Mouse (Mus musculus): ENCODE data around the gene Slco3a1. TPM values are rescaled to one million over a fixed set of nuclear protein-coding genes. Genes with fewer than 3 reads are reported as not detected.

Gene Slco3a1
- polyA plus RNA-seq, 1 experiment: 66.6 TPM

DNA sequence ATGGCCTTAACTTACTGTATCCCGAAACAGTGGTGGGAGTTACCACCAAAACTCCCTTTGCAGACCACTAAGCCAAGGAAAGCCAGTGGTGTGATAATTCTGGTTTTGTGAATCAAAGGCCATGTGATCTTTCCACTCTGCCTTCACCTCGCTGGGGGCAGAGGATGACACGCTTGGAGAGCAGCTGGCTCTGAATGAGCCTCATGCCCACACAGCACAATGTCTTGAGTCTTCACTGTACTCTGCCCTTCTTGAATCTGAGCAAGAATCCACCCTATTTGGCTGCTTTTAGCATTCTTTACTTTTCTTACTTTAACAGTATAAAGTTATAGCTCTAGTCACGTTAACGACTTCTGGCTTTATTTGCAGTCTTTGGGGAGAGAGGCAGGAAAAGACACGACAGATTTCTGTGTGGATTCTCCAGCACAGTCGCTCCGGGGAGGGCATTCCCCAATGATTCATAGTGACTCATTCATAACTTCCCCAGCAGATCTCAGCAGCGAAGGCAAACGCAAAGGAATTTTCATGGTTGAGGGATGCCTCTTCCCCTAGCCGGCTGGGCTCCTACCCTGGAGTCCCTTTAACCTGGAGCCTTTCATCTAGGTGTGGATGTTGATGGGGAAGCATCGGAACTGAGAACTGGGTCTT lies 178.1 kb downstream of the Slco3a1 start:
- no peaks in the 10 kb centered on the region for H3K27me3 ChIP-seq (ENCODE audit: control insufficient read depth, insufficient read depth, low read length)
- DNase-seq: peak; percentile 47 to 69
- 23% methylated on average over 12 of the region's 12 CpGs for WGBS
- no peak overlapping the region for H3K4me3 ChIP-seq (replicated peaks; ENCODE audit: insufficient read depth, low read depth, low read length)
- H3K27ac ChIP-seq (ENCODE audit: insufficient read depth, low read length): no peak overlapping the region
- TF ChIP-seq POLR2A (IDR thresholded peaks at IDR 0.05; ENCODE audit: borderline replicate concordance, insufficient read depth, low read length) (no peak), CTCF (IDR thresholded peaks at IDR 0.05; ENCODE audit: borderline replicate concordance, insufficient read depth, low read depth, low read length) (no peak)
- H3K4me1 ChIP-seq (ENCODE audit: control insufficient read depth, insufficient read depth, low read length): peaks cover 40% of the 10 kb centered on the region

DNA sequence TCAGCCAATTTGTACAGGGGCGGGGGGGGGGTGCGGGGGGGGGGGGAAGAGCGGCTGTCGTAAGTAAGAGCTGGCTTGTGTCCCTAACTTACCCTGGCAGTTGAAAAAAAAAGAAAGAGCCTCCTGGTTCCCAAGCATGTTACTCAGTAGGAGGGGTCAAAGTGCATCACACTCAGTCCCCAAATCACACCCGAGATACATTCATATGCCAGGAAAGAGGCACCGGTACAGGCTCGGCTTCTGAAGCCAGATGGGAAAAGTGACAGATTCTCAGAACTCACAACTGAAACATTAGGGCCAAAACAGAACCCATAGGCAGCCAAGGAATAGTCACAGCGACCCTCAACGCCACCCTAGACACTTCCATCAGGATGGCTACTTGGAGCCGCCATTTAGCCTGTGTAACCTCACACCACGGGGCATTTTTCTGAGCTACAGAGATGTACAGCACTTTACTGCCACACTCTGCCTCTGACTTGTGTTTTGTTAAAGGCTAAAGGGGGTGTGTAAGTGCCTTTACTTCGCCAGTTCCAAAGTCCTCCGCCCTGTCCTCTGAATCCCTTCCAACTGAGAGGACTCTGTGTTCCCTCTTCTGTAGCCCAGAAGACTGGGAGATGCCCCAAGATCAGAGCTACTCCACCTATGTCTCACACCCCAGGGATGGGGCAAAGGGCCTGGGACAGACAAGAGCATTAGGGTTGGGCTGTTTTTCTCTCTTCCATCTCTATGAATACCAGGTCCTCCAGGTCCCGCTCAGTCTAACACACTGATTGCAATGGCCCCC lies 179.2 kb downstream of the Slco3a1 start:
- no peak for DNase-seq
- Histone ChIP-seq H3K27ac (ENCODE audit: insufficient read depth, low read length) (no peak overlapping the region), H3K4me1 (ENCODE audit: control insufficient read depth, insufficient read depth, low read length) (peaks cover 35% of the 10 kb centered on the region), H3K27me3 (ENCODE audit: control insufficient read depth, insufficient read depth, low read length) (no peaks in the 10 kb centered on the region), H3K4me3 (replicated peaks; ENCODE audit: insufficient read depth, low read depth, low read length) (no peak overlapping the region)
- WGBS: 58% methylated on average over 12 of the region's 14 CpGs
- TF ChIP-seq CTCF (IDR thresholded peaks at IDR 0.05; ENCODE audit: borderline replicate concordance, insufficient read depth, low read depth, low read length): no peak
- no peak for TF ChIP-seq POLR2A (IDR thresholded peaks at IDR 0.05; ENCODE audit: borderline replicate concordance, insufficient read depth, low read length)

DNA sequence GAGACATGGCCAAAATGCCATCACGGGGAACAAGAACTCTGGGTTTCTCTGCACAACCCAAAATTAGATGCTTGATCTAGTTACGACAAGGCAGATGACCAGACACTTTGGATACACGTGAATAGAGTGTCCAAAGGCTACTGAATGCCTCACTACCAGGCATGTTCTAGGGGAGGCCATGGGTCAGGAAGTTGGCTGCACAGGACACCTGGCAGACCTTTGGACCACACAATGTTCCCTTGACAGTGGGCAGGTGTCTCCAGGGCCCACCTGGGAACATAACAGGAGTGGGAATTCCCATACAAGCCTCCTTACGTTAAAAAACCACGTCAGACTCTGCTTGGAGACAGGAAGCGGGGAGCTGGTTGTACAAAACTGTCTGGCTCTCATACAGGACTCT lies 181.5 kb downstream of the Slco3a1 start:
- 82% methylated on average over 6 of the region's 6 CpGs for WGBS
- Histone ChIP-seq H3K4me3 (replicated peaks; ENCODE audit: insufficient read depth, low read depth, low read length) (no peak overlapping the region), H3K4me1 (ENCODE audit: control insufficient read depth, insufficient read depth, low read length) (peaks cover 41% of the 10 kb centered on the region), H3K27ac (ENCODE audit: insufficient read depth, low read length) (no peak overlapping the region), H3K27me3 (ENCODE audit: control insufficient read depth, insufficient read depth, low read length) (no peaks in the 10 kb centered on the region)
- DNase-seq: no peak
- TF ChIP-seq CTCF (IDR thresholded peaks at IDR 0.05; ENCODE audit: borderline replicate concordance, insufficient read depth, low read depth, low read length): no peak
- no peak for TF ChIP-seq POLR2A (IDR thresholded peaks at IDR 0.05; ENCODE audit: borderline replicate concordance, insufficient read depth, low read length)

DNA sequence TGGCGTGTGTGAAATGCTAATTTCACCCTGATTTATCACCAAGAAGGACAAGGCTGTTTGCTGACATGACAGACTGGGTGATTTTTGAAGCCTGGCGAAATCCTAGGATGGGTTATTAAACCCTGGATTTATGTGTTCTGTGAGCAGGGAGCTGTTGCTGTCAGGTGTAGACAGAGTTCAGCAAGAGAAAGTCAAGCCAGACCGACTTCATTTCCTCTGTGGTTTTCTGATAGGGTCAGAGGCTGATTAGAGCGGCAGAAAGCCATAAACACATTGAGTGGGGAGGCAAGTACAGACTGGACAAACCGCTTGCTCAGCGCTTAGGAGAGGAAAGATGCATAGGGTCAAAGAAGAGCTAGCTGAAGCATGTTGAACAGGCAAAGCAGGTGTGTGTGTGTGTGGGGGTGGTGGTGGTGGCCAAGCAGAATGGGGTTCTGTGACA lies 182.4 kb downstream of the Slco3a1 start:
- Histone ChIP-seq H3K27ac (ENCODE audit: insufficient read depth, low read length) (no peak overlapping the region), H3K27me3 (ENCODE audit: control insufficient read depth, insufficient read depth, low read length) (no peaks in the 10 kb centered on the region), H3K4me3 (replicated peaks; ENCODE audit: insufficient read depth, low read depth, low read length) (no peak overlapping the region), H3K4me1 (ENCODE audit: control insufficient read depth, insufficient read depth, low read length) (peaks cover 41% of the 10 kb centered on the region)
- no peak for DNase-seq
- 87% methylated on average over 6 of the region's 6 CpGs for WGBS
- TF ChIP-seq POLR2A (IDR thresholded peaks at IDR 0.05; ENCODE audit: borderline replicate concordance, insufficient read depth, low read length): no peak
- no peak for TF ChIP-seq CTCF (IDR thresholded peaks at IDR 0.05; ENCODE audit: borderline replicate concordance, insufficient read depth, low read depth, low read length)

DNA sequence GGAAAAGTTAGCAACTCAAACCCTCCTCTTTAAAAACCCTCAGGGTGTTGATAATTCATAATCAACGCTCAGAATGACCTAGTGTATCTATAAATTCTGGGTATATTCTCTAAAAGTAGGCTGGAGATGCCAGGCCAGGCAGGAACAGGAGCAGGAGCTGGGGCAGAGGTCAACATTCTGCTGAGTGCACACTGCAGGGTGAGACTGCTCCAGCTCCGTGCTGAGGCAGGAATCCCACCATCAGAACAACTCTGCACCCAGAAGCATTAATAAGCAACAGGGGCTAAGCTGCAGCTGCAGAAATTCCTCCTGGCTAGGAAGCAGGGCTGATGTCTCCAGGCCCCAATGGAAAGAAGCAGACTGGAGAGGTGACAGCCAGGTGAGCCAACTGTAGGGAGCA lies 182.9 kb downstream of the Slco3a1 start:
- 25% methylated on average over 2 of the region's 2 CpGs for WGBS
- Histone ChIP-seq H3K27me3 (ENCODE audit: control insufficient read depth, insufficient read depth, low read length) (no peaks in the 10 kb centered on the region), H3K4me1 (ENCODE audit: control insufficient read depth, insufficient read depth, low read length) (peaks cover 37% of the 10 kb centered on the region), H3K4me3 (replicated peaks; ENCODE audit: insufficient read depth, low read depth, low read length) (no peak overlapping the region), H3K27ac (ENCODE audit: insufficient read depth, low read length) (no peak overlapping the region)
- no peak for TF ChIP-seq CTCF (IDR thresholded peaks at IDR 0.05; ENCODE audit: borderline replicate concordance, insufficient read depth, low read depth, low read length)
- TF ChIP-seq POLR2A (IDR thresholded peaks at IDR 0.05; ENCODE audit: borderline replicate concordance, insufficient read depth, low read length): no peak
- DNase-seq: no peak

DNA sequence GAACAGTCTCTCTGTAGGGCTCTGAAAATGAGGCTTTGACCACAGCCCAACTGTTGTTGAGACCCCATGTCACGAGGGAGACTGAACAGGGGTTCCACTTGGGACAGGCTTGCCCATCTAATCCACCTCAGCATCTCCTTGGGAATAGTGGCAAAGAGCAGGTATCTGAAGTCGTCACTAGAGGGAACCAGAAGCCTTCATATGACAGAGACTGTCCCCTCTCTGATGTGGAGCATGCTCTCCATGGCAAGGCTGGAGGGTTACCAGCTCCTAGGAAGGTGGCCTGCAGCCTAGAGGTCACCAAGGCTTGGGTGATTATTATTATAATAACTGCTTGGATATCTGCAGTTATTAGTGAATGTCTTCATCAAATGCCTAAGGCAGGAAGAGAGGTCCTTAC lies 183.4 kb downstream of the Slco3a1 start:
- 18% methylated on average over 2 of the region's 2 CpGs for WGBS

DNA sequence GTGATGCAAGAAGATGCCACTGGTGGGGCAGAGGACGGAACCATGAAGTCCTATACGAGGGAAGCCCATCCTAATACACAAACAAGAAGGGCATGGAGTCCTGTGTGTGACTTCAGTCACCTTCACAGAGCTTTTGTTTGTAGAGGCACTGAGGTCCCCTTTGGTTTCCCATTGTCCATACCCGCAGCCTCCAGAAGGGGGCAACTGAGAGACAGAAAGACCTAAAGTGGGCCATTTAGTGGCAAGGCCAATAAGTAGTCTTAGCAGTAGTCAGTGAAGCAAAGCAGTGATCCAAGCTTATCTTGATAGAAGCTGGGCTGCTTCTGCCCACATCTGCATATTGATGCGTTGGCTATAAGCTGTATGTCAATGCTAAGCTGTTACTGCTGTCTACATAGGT lies 184.9 kb downstream of the Slco3a1 start:
- no peak for TF ChIP-seq POLR2A (IDR thresholded peaks at IDR 0.05; ENCODE audit: borderline replicate concordance, insufficient read depth, low read length)
- peak; percentile 51 for TF ChIP-seq CTCF (IDR thresholded peaks at IDR 0.05; ENCODE audit: borderline replicate concordance, insufficient read depth, low read depth, low read length)
- 79% methylated on average over 4 of the region's 4 CpGs for WGBS
- peak in 1 of 2 experiments; percentile 61 for DNase-seq

More for the DNA sequence above, 183.4 kb downstream of the Slco3a1 start:
- Histone ChIP-seq H3K27me3 (ENCODE audit: control insufficient read depth, insufficient read depth, low read length) (no peaks in the 10 kb centered on the region), H3K4me1 (ENCODE audit: control insufficient read depth, insufficient read depth, low read length) (peaks cover 34% of the 10 kb centered on the region), H3K27ac (ENCODE audit: insufficient read depth, low read length) (no peak overlapping the region), H3K4me3 (replicated peaks; ENCODE audit: insufficient read depth, low read depth, low read length) (no peak overlapping the region)
- TF ChIP-seq CTCF (IDR thresholded peaks at IDR 0.05; ENCODE audit: borderline replicate concordance, insufficient read depth, low read depth, low read length) (peak; percentile 92), POLR2A (IDR thresholded peaks at IDR 0.05; ENCODE audit: borderline replicate concordance, insufficient read depth, low read length) (no peak)
- peak; percentile 66 to 79 for DNase-seq

More for the DNA sequence above, 184.9 kb downstream of the Slco3a1 start:
- Histone ChIP-seq H3K4me3 (replicated peaks; ENCODE audit: insufficient read depth, low read depth, low read length) (no peak overlapping the region), H3K27ac (ENCODE audit: insufficient read depth, low read length) (no peak overlapping the region), H3K27me3 (ENCODE audit: control insufficient read depth, insufficient read depth, low read length) (no peaks in the 10 kb centered on the region), H3K4me1 (ENCODE audit: control insufficient read depth, insufficient read depth, low read length) (peaks cover 22% of the 10 kb centered on the region)

All from cerebellum, adult 2 months (tissue).